Mouse (Mus musculus) ES-Bruce4 (cell line): ENCODE measurements around the gene Frmd6. TPM values are rescaled to one million over a fixed set of nuclear protein-coding genes. Genes with fewer than 3 reads are reported as not detected.

Experiments used
- H3K27ac ChIP-seq: 2 replicates; pipeline ENCODE4 v1.5.1; 2012; ENCODE audit warnings: low read length, inconsistent platforms; ENCODE audit not compliant: insufficient read depth
- H3K27me3 ChIP-seq: 2 replicates; pipeline ENCODE4 v1.6.1; 2012; ENCODE audit warnings: mild to moderate bottlenecking, low read length, inconsistent platforms; ENCODE audit not compliant: control insufficient read depth, poor library complexity, insufficient read depth, severe bottlenecking
- H3K36me3 ChIP-seq: 2 replicates; pipeline ENCODE4 v1.6.1; 2012; ENCODE audit warnings: inconsistent platforms, mild to moderate bottlenecking, low read length, moderate library complexity; ENCODE audit not compliant: control insufficient read depth, poor library complexity, insufficient read depth, severe bottlenecking
- H3K4me1 ChIP-seq: one replicate; pipeline ENCODE4 v1.8.1; 2011; ENCODE audit warnings: low read length; ENCODE audit not compliant: control insufficient read depth, insufficient read depth
- H3K4me3 ChIP-seq: 2 replicates; pipeline ENCODE4 v1.5.1; 2011; ENCODE audit warnings: low read depth, mild to moderate bottlenecking, low read length
- H3K9ac ChIP-seq: 2 replicates; pipeline ENCODE4 v1.6.1; 2012; ENCODE audit warnings: low read depth, mild to moderate bottlenecking, inconsistent platforms; ENCODE audit not compliant: poor library complexity, severe bottlenecking
- H3K9me3 ChIP-seq: replicated peaks from 2 replicates; pipeline ENCODE4 v1.6.1; 2012; ENCODE audit warnings: mild to moderate bottlenecking, low read length, inconsistent platforms; ENCODE audit not compliant: control insufficient read depth, poor library complexity, insufficient read depth, severe bottlenecking
- CTCF ChIP-seq: IDR thresholded peaks from one replicate; pipeline ENCODE4 v1.8.1; 2011; ENCODE audit warnings: low read depth, low read length
- EP300 ChIP-seq: IDR thresholded peaks from 2 replicates; pipeline ENCODE4 v1.6.1; 2011; ENCODE audit warnings: low read depth, low read length; ENCODE audit not compliant: insufficient read depth
- POLR2A ChIP-seq: IDR thresholded peaks from one replicate; pipeline ENCODE4 v1.8.1; 2011; ENCODE audit warnings: low read length; ENCODE audit not compliant: insufficient read depth
- polyA plus RNA-seq: library from polyadenylated mRNA; stranded (reverse); fragments of >200 nt; gene quantifications from 2 replicates; pipeline ENCODE4 v1.2.4, GENCODE M21; 2011; ENCODE audit warnings: low read depth; ENCODE audit not compliant: missing spikeins, insufficient read depth, insufficient read length

Frmd6 gene
- polyA plus RNA-seq, 1 experiment: 30.5 TPM

DNA sequence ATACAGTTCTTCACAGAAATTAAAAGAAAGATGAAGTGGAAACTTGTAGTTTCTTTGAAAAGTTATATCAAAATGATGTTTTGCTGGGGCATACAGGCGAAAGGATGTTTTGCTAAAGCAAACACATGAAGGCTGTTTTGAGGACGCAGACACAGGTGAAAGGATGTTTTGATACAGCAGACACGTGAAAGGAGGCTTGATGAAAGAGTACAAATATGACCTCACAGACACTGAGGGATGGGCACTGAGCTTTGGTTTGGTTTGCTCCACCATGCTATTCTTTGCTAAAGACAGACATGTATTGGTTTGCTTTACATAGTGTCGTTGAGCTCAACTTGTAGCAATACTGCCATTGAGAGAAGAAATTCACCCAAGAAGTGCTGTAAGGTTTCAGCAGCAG is 104.5 kb downstream of the Frmd6 start:
- no peaks in the 10 kb centered on the region for H3K4me1 ChIP-seq
- no peak for TF ChIP-seq CTCF
- no peak for TF ChIP-seq EP300
- no peak for TF ChIP-seq POLR2A
- H3K36me3 ChIP-seq: no peaks in the 10 kb centered on the region
- no peaks in the 10 kb centered on the region for H3K27me3 ChIP-seq
- H3K4me3 ChIP-seq: no peak overlapping the region
- H3K27ac ChIP-seq: no peak overlapping the region
- peaks cover 20% of the 10 kb centered on the region for H3K9me3 ChIP-seq
- H3K9ac ChIP-seq: no peak overlapping the region

DNA sequence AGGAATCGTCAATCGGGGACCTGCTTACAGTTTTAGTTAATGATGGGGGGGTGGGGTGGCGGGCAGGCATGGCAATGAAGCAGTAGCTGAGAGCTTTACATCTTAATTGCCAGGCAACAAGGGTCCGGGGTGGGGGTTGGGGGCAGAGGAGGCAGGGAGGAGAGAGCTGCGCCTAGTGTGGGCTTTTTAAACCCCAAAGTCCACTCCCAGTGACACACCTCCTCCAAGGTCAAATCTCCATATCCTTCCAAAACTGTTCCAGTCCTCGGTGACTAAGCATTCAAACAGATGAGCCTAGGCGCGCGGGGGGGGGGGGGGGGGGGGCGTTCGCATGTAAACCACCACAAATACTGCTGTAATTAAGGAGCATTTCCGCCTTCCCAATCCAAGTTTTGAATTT is 111.8 kb downstream of the Frmd6 start:
- Histone ChIP-seq H3K36me3 (no peaks in the 10 kb centered on the region), H3K9me3 (peaks cover 12% of the 10 kb centered on the region), H3K27ac (peak overlapping the region; percentile 92), H3K4me1 (no peaks in the 10 kb centered on the region), H3K9ac (peak overlapping the region; percentile 63), H3K4me3 (peak overlapping the region; percentile 53), H3K27me3 (no peaks in the 10 kb centered on the region)
- TF ChIP-seq POLR2A (no peak), CTCF (no peak), EP300 (no peak)

DNA sequence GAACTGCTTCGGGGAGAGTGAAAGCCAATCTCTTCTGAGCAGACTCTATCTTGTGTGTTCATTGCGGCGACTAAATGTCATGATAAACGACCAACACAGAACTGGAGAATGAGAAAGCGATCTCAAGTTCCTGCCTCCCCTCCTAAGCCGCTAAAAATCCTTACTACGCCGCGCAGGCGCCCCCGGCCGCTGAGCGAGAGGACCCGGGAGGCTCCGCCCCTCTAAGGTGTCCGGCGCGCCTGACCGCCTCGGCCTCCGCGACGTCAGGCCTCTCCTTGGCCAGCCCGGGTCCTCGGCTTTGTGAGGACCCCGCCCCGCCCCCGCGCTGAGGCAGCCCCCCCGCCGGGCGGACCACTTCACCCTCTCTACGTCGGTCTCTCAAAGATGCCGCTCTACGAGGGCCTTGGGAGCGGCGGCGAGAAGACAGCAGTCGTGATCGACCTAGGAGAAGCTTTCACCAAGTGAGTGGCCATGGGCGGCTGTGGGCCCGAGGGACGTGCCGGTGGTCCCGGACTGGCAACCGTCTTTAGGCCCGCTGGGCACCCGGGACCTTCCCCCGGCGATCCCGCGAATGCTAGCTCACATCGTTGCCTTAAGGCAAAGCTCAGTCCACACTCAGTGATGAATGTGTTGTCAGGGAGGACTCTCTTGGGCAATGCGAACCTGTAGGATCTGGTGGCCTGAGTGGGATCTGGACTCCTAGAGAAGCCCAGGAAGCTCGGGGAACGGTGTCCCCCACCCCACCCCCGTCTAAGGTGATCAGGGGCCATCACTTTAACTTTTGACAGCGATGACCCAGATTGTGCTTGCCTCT is 112.5 kb downstream of the Frmd6 start, which contains the start of gene Actr10:
Gene Actr10, plus strand, starts transcription at position 287 of the 814 bp plus-strand sequence.
- Histone ChIP-seq H3K4me1 (no peaks in the 10 kb centered on the region), H3K4me3 (peak within 1 kb of the TSS; percentile 87), H3K9ac (peak within 1 kb of the TSS; percentile 63), H3K9me3 (peaks cover 12% of the 10 kb centered on the region), H3K36me3 (no peaks in the 10 kb centered on the region), H3K27ac (peak within 1 kb of the TSS; percentile 92), H3K27me3 (no peaks in the 10 kb centered on the region)
- TF ChIP-seq CTCF: no peak
- TF ChIP-seq POLR2A: peak; percentile 80
- no peak for TF ChIP-seq EP300

DNA sequence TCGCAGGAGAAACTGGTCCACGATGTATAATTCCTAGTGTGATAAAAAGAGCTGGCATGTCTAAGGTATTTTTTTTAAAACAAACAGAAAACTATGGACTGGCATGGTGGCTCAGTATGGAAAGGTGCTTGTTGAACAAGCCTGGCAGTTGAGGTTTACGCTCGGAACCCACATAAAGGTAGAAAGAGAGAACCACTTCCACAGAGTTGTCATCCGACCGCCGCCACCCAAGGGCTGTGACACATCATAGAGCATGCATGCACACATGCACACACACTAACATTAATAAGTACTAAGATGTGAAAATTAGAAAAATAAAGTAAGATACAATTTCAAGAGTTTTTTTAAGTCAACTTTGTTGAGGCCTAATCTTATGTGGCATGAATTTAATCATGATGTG is 115.5 kb downstream of the Frmd6 start:
- TF ChIP-seq CTCF (no peak), POLR2A (no peak), EP300 (no peak)
- Histone ChIP-seq H3K27ac (no peak overlapping the region), H3K36me3 (peaks cover 4% of the 10 kb centered on the region; the same call in 1 of the 2 replicates), H3K9me3 (peaks cover 9% of the 10 kb centered on the region), H3K4me1 (no peaks in the 10 kb centered on the region), H3K27me3 (no peaks in the 10 kb centered on the region), H3K9ac (no peak overlapping the region), H3K4me3 (no peak overlapping the region)

DNA sequence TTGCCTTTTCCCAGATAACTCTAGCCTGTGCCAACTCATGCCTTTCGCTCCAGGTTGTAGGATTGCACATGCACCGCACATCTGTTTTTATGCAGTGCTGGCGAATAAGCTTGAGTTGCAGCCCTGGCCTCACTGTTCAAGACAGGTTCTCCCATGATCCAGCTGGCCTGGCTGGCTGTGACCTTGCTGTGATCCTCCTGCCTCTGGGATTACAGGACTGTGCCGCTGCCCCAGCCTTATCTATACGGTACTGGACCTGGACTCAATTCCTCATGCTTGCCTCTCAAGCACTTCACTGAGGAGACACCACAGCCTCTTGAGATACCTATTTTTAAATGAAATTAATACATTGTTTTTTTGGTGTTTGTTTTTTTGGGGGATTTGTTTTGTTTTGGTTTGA is 118.9 kb downstream of the Frmd6 start:
- no peak overlapping the region for H3K4me3 ChIP-seq
- H3K4me1 ChIP-seq: no peaks in the 10 kb centered on the region
- no peak overlapping the region for H3K27ac ChIP-seq
- H3K36me3 ChIP-seq: peaks cover 7% of the 10 kb centered on the region; the same call in 1 of the 2 replicates
- H3K27me3 ChIP-seq: no peaks in the 10 kb centered on the region
- no peaks in the 10 kb centered on the region for H3K9me3 ChIP-seq
- no peak overlapping the region for H3K9ac ChIP-seq
- TF ChIP-seq CTCF (no peak), POLR2A (no peak), EP300 (no peak)
